Mouse (Mus musculus) liver, adult 2 months (tissue): ENCODE measurements at regions not wholly inside any gene's neighbourhood (a gene's known extent, or its start where the extent isn't known, plus 50 kb on each side); places are given as distances from the start of the nearest gene placed in this dataset.

Experiments
- CTCF ChIP-seq: fragments of 200-500 bp; IDR thresholded peaks from 2 replicates; pipeline ENCODE4 v1.5.1; 2011; ENCODE audit warnings: low read depth, low read length, control low read depth
- POLR2A ChIP-seq: fragments of 200-500 bp; IDR thresholded peaks from 2 replicates; pipeline ENCODE4 v1.6.1; 2011; ENCODE audit warnings: low read length, control low read depth; ENCODE audit not compliant: insufficient read depth; ENCODE audit errors: extremely low read depth

DNA sequence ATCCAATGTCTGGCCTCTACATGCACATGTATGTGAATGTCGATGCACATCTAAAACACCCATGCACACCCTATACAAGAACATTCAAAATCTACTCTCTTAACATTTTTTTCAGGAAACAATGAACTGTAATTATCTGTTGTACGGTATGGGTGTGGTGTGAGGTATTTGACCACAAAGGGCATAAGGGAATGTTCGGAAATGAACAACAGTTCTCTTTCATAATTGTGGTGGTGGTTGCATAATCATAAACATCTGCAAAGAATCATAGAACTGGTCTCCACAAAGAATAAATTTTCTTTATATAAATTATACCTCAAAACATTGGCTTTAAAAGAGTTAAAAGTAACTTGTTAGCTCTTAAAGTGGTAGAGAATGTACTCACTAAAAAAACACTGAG, 478.9 kb upstream of the Btbd3 start:
- TF ChIP-seq POLR2A (no peak), CTCF (no peak)
